Mouse (Mus musculus) embryonic fibroblast, embryonic 13.5 days (primary cell): Measurements from ENCODE around the gene Scly. TPM values are rescaled to one million over a fixed set of nuclear protein-coding genes. Genes with fewer than 3 reads are reported as not detected.

Source experiments
- H3K27ac ChIP-seq: 2 replicates; pipeline ENCODE4 v1.5.1; 2012; ENCODE audit warnings: low read length, control low read depth, inconsistent platforms; ENCODE audit not compliant: insufficient read depth
- H3K4me1 ChIP-seq: 2 replicates; pipeline ENCODE4 v1.6.1; 2011; ENCODE audit warnings: low read length; ENCODE audit not compliant: control insufficient read depth, insufficient read depth
- H3K4me3 ChIP-seq: 2 replicates; pipeline ENCODE4 v1.5.1; 2011; ENCODE audit warnings: mild to moderate bottlenecking, control low read depth, low read length; ENCODE audit not compliant: insufficient read depth
- CTCF ChIP-seq: IDR thresholded peaks from 2 replicates; pipeline ENCODE4 v1.5.1; 2011; ENCODE audit warnings: mild to moderate bottlenecking, control low read depth, low read length, moderate library complexity, borderline replicate concordance; ENCODE audit not compliant: insufficient read depth
- POLR2A ChIP-seq: IDR thresholded peaks from 2 replicates; pipeline ENCODE4 v1.6.1; 2011; ENCODE audit warnings: low read depth, mild to moderate bottlenecking, control low read depth, low read length, moderate library complexity
- polyA plus RNA-seq: library from polyadenylated mRNA; stranded (reverse); fragments of >200 nt; gene quantifications from 2 replicates; pipeline ENCODE4 v1.2.4, GENCODE M21; 2011; ENCODE audit warnings: low read depth; ENCODE audit not compliant: missing spikeins, insufficient read length

Scly gene
- polyA plus RNA-seq, 1 experiment = 6.4 TPM

- Histone ChIP-seq H3K27ac (no peak overlapping the region), H3K4me1 (peaks cover 21% of the 10 kb centered on the region), H3K4me3 (no peak overlapping the region)
- TF ChIP-seq POLR2A = no peak
- no peak for TF ChIP-seq CTCF
Measured at GRCm38 (mm10) chr1:91262508-91262907, 35.6 kb upstream of the Scly start.

GRCm38 (mm10) chr1:91272260-91272659 is 25.9 kb upstream of the Scly start:
- no peak for TF ChIP-seq CTCF
- no peak for TF ChIP-seq POLR2A
- Histone ChIP-seq H3K27ac (peak overlapping the region; percentile 81), H3K4me3 (no peak overlapping the region), H3K4me1 (peaks cover 12% of the 10 kb centered on the region)

- Histone ChIP-seq H3K27ac (no peak overlapping the region), H3K4me1 (peaks cover 23% of the 10 kb centered on the region), H3K4me3 (no peak overlapping the region)
- no peak for TF ChIP-seq CTCF
- no peak for TF ChIP-seq POLR2A
Measured at GRCm38 (mm10) chr1:91276581-91276980, 21.6 kb upstream of the Scly start.

GRCm38 (mm10) chr1:91277480-91277879 is 20.7 kb upstream of the Scly start:
- TF ChIP-seq CTCF = no peak
- no peak for TF ChIP-seq POLR2A
- Histone ChIP-seq H3K4me1 (peaks cover 17% of the 10 kb centered on the region), H3K27ac (no peak overlapping the region)

GRCm38 (mm10) chr1:91278410-91279119 is 19.6 kb upstream of the Scly start:
- Histone ChIP-seq H3K4me3 (no peak overlapping the region), H3K27ac (peak overlapping the region; percentile 56), H3K4me1 (peaks cover 17% of the 10 kb centered on the region)
- TF ChIP-seq CTCF = no peak
- TF ChIP-seq POLR2A = no peak

More at GRCm38 (mm10) chr1:91277480-91277879, 20.7 kb upstream of the Scly start:
- H3K4me3 ChIP-seq = no peak overlapping the region

GRCm38 (mm10) chr1:91279126-91279525 is 19.0 kb upstream of the Scly start:
- TF ChIP-seq POLR2A = no peak
- TF ChIP-seq CTCF = no peak
- peak overlapping the region; percentile 70; the same call in 1 of the 2 replicates for H3K27ac ChIP-seq

GRCm38 (mm10) chr1:91282582-91282981 is 15.6 kb upstream of the Scly start:
- no peak for TF ChIP-seq POLR2A
- TF ChIP-seq CTCF = no peak
- peaks cover 17% of the 10 kb centered on the region for H3K4me1 ChIP-seq
- H3K27ac ChIP-seq = no peak overlapping the region
- H3K4me3 ChIP-seq = no peak overlapping the region

More at GRCm38 (mm10) chr1:91279126-91279525, 19.0 kb upstream of the Scly start:
- H3K4me3 ChIP-seq = no peak overlapping the region
- H3K4me1 ChIP-seq = peaks cover 17% of the 10 kb centered on the region

GRCm38 (mm10) chr1:91289375-91289774 is 8.8 kb upstream of the Scly start:
- no peak overlapping the region for H3K4me3 ChIP-seq
- H3K27ac ChIP-seq = no peak overlapping the region
- no peaks in the 10 kb centered on the region for H3K4me1 ChIP-seq
- TF ChIP-seq CTCF (no peak), POLR2A (no peak)

GRCm38 (mm10) chr1:91292101-91292825 is 5.9 kb upstream of the Scly start:
- no peaks in the 10 kb centered on the region for H3K4me1 ChIP-seq
- no peak for TF ChIP-seq POLR2A
- no peak for TF ChIP-seq CTCF
- H3K27ac ChIP-seq = no peak overlapping the region
- H3K4me3 ChIP-seq = no peak overlapping the region

GRCm38 (mm10) chr1:91295544-91295943 is 2.6 kb upstream of the Scly start:
- TF ChIP-seq CTCF (no peak), POLR2A (no peak)
- no peak overlapping the region for H3K4me3 ChIP-seq
- no peaks in the 10 kb centered on the region for H3K4me1 ChIP-seq
- H3K27ac ChIP-seq = no peak overlapping the region
